Mouse (Mus musculus) MEL (cell line): Measurements from ENCODE around the gene Tbc1d24. TPM values are rescaled to one million over a fixed set of nuclear protein-coding genes. Genes with fewer than 3 reads are reported as not detected.

Source experiments
- DNase-seq: peaks from one replicate; pipeline ENCODE4 v3.0.0; 2011; ENCODE audit warnings: low read depth, low spot score
- H3K27ac ChIP-seq: 2 replicates; pipeline ENCODE4 v1.5.1; 2012; ENCODE audit warnings: low read depth, mild to moderate bottlenecking, control low read depth, low read length, moderate library complexity; ENCODE audit not compliant: control insufficient read depth
- H3K27me3 ChIP-seq, 2 experiments: fragments of 150-350 bp in 1 of 2; sonication (generic) in 1 of 2; 2 replicates each; pipeline ENCODE4 v1.6.1; 2012; ENCODE audit warnings: low read length in 2 of 2, mild to moderate bottlenecking in 2 of 2, improper control_type of control experiment in 1 of 2, moderate library complexity in 1 of 2; ENCODE audit not compliant: insufficient read depth in 2 of 2, control insufficient read depth in 1 of 2
- H3K36me3 ChIP-seq, 2 experiments: 2 replicates each; pipeline ENCODE4 v1.6.1; 2012 to 2014; ENCODE audit warnings: low read length in 2 of 2, improper control_type of control experiment in 1 of 2, inconsistent platforms in 1 of 2, mild to moderate bottlenecking in 1 of 2; ENCODE audit not compliant: insufficient read depth in 2 of 2, control insufficient read depth in 1 of 2
- H3K4me1 ChIP-seq, 2 experiments: fragments of 150-350 bp in 1 of 2; sonication (generic) in 1 of 2; 2 replicates each; pipeline ENCODE4 v1.6.1; 2012; ENCODE audit warnings: low read length in 2 of 2, improper control_type of control experiment in 1 of 2, mild to moderate bottlenecking in 1 of 2; ENCODE audit not compliant: insufficient read depth in 2 of 2, control insufficient read depth in 1 of 2
- H3K4me3 ChIP-seq, 2 experiments: fragments of 150-350 bp in 1 of 2; sonication (generic) in 1 of 2; 2 replicates each; pipeline ENCODE4 v1.5.1; 2012; ENCODE audit warnings: low read depth in 2 of 2, low read length in 2 of 2, mild to moderate bottlenecking in 2 of 2, moderate library complexity in 2 of 2, control low read depth in 1 of 2, improper control_type of control experiment in 1 of 2; ENCODE audit not compliant: control insufficient read depth in 1 of 2, insufficient read depth in 1 of 2
- H3K79me2 ChIP-seq: 2 replicates; pipeline ENCODE4 v1.6.1; 2012; ENCODE audit warnings: mild to moderate bottlenecking, low read length, moderate library complexity; ENCODE audit not compliant: control insufficient read depth, poor library complexity, insufficient read depth
- H3K9ac ChIP-seq: 2 replicates; pipeline ENCODE4 v1.6.1; 2012; ENCODE audit warnings: low read depth, mild to moderate bottlenecking, control low read depth, low read length, moderate library complexity; ENCODE audit not compliant: control insufficient read depth, poor library complexity, severe bottlenecking
- H3K9me3 ChIP-seq: fragments of 150-350 bp; sonication (generic); replicated peaks from 2 replicates; pipeline ENCODE4 v1.6.1; 2012; ENCODE audit warnings: mild to moderate bottlenecking, low read length, improper control_type of control experiment, moderate library complexity; ENCODE audit not compliant: insufficient read depth
- CHD1 ChIP-seq: IDR thresholded peaks from 2 replicates; pipeline ENCODE4 v1.6.1; 2012; ENCODE audit warnings: low read depth, mild to moderate bottlenecking, inconsistent platforms, low read length, improper control_type of control experiment
- CHD2 ChIP-seq: IDR thresholded peaks from 2 replicates; pipeline ENCODE4 v1.6.1; 2011; ENCODE audit warnings: low read length, improper control_type of control experiment
- E2F4 ChIP-seq: IDR thresholded peaks from 2 replicates; pipeline ENCODE4 v1.6.1; 2011; ENCODE audit warnings: low read depth, low read length, improper control_type of control experiment, borderline replicate concordance
- ETS1 ChIP-seq: IDR thresholded peaks from 2 replicates; pipeline ENCODE4 v1.6.1; 2012; ENCODE audit warnings: low read depth, mild to moderate bottlenecking, inconsistent platforms, low read length, improper control_type of control experiment, moderate library complexity
- GABPA ChIP-seq: IDR thresholded peaks from 2 replicates; pipeline ENCODE4 v1.6.1; 2012; ENCODE audit warnings: low read depth, mild to moderate bottlenecking, inconsistent platforms, low read length, improper control_type of control experiment, moderate library complexity
- HCFC1 ChIP-seq: IDR thresholded peaks from 2 replicates; pipeline ENCODE4 v1.6.1; 2012; ENCODE audit warnings: low read depth, mild to moderate bottlenecking, inconsistent platforms, low read length, improper control_type of control experiment, moderate library complexity
- KAT2A ChIP-seq: conservative IDR thresholded peaks from 2 replicates; pipeline ENCODE4 v1.6.1; 2012; ENCODE audit warnings: low read depth, low read length, improper control_type of control experiment, inconsistent platforms
- MAZ ChIP-seq: IDR thresholded peaks from 2 replicates; pipeline ENCODE4 v1.6.1; 2012; ENCODE audit warnings: low read depth, mild to moderate bottlenecking, inconsistent platforms, low read length, improper control_type of control experiment
- MEF2A ChIP-seq: IDR thresholded peaks from 2 replicates; pipeline ENCODE4 v1.6.1; 2014; ENCODE audit warnings: low read depth, mild to moderate bottlenecking, inconsistent platforms, low read length, improper control_type of control experiment; ENCODE audit not compliant: poor library complexity, insufficient replicate concordance, severe bottlenecking; ENCODE audit errors: extremely low read depth
- MXI1 ChIP-seq: IDR thresholded peaks from 2 replicates; pipeline ENCODE4 v1.6.1; 2011; ENCODE audit warnings: mild to moderate bottlenecking, low read depth, low read length, improper control_type of control experiment
- MYB ChIP-seq: IDR thresholded peaks from 2 replicates; pipeline ENCODE4 v1.6.1; 2011; ENCODE audit warnings: mild to moderate bottlenecking, low read depth, low read length, improper control_type of control experiment
- NELFE ChIP-seq: IDR thresholded peaks from 2 replicates; pipeline ENCODE4 v1.6.1; 2011; ENCODE audit warnings: low read depth, low read length, improper control_type of control experiment
- NRF1 ChIP-seq: IDR thresholded peaks from 2 replicates; pipeline ENCODE4 v1.6.1; 2014; ENCODE audit warnings: low read depth, mild to moderate bottlenecking, inconsistent platforms, low read length, improper control_type of control experiment, moderate library complexity; ENCODE audit not compliant: poor library complexity, insufficient read depth, severe bottlenecking
- POLR2A ChIP-seq, 2 experiments: IDR thresholded peaks; 2 replicates each; pipeline ENCODE4 v1.6.1; 2011 to 2012; ENCODE audit warnings: low read length in 2 of 2, mild to moderate bottlenecking in 2 of 2, control low read depth in 1 of 2, improper control_type of control experiment in 1 of 2, low read depth in 1 of 2, moderate library complexity in 1 of 2; ENCODE audit not compliant: control insufficient read depth in 1 of 2, insufficient read depth in 1 of 2, poor library complexity in 1 of 2
- RAD21 ChIP-seq: IDR thresholded peaks from 2 replicates; pipeline ENCODE4 v1.6.1; 2011; ENCODE audit warnings: mild to moderate bottlenecking, low read depth, low read length, improper control_type of control experiment
- SMC3 ChIP-seq: IDR thresholded peaks from 2 replicates; pipeline ENCODE4 v1.6.1; 2011; ENCODE audit warnings: low read depth, low read length, improper control_type of control experiment
- TBP ChIP-seq: IDR thresholded peaks from 2 replicates; pipeline ENCODE4 v1.8.0; 2011; ENCODE audit warnings: low read depth, low read length, improper control_type of control experiment
- TCF12 ChIP-seq: IDR thresholded peaks from 2 replicates; pipeline ENCODE4 v1.6.1; 2014; ENCODE audit warnings: low read depth, mild to moderate bottlenecking, inconsistent platforms, low read length, improper control_type of control experiment, moderate library complexity
- UBTF ChIP-seq: IDR thresholded peaks from 2 replicates; pipeline ENCODE4 v1.6.1; 2012; ENCODE audit warnings: low read depth, mild to moderate bottlenecking, inconsistent platforms, low read length, improper control_type of control experiment, moderate library complexity, borderline replicate concordance; ENCODE audit not compliant: insufficient read depth
- polyA plus RNA-seq, 2 experiments: library from polyadenylated mRNA; stranded (reverse) in 1 of 2; unstranded in 1 of 2; fragments of >175 nt in 1 of 2; fragments of >200 nt in 1 of 2; gene quantifications; 2 replicates each; pipeline versions ENCODE4 v1.2.1 to v1.2.4; 2012; ENCODE audit warnings: low replicate concordance in 2 of 2, low read depth in 1 of 2; ENCODE audit not compliant: insufficient read length in 2 of 2, insufficient read depth in 1 of 2, missing spikeins in 1 of 2
- total RNA-seq: library from RNA; depleted of rRNA; stranded (reverse); fragments of 300-350 nt; gene quantifications from 2 replicates; pipeline ENCODE4 v1.2.3, GENCODE M21; 2012

Tbc1d24 gene
- total and polyA plus RNA-seq, 3 experiments, result 24.3 to 34.2 (median 27.3) TPM

DNA sequence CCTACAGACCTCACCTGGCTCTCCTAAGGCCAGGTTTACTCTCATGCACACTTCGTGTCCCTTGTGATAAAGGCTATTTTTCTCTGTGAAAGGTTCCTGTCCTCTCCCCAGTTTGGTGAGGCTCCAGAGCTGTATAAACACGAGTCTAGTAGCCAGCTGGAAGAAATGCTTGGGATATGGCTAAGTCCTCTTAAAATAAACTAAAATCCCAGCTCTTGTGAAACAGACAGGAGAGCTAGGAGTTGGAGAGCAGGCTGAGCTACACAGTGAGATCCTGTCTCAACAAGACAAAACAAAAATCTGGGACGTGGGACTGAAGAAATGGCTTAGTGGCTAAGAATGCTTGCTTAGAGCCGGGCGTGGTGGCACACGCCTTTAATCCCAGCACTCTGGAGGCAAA, 7.8 kb upstream of the Tbc1d24 start:
- no peak for TF ChIP-seq UBTF
- no peak for TF ChIP-seq MYB
- no peak for TF ChIP-seq ETS1
- no peak for TF ChIP-seq MEF2A
- TF ChIP-seq E2F4, result no peak
- TF ChIP-seq NRF1, result no peak
- TF ChIP-seq CHD2, result no peak
- TF ChIP-seq RAD21, result no peak
- no peak for TF ChIP-seq KAT2A
- TF ChIP-seq TBP, result no peak
- TF ChIP-seq HCFC1, result no peak
- no peak for TF ChIP-seq POLR2A (IDR thresholded peaks at IDR 0.05; ENCODE audit: control insufficient read depth in 1 of 2, insufficient read depth in 1 of 2, low read depth in 1 of 2, low read length in 2 of 2, poor library complexity in 1 of 2)
- TF ChIP-seq TCF12, result no peak
- TF ChIP-seq MXI1, result no peak
- TF ChIP-seq GABPA, result no peak
- no peak for TF ChIP-seq MAZ
- H3K27ac ChIP-seq, result no peak overlapping the region
- H3K9ac ChIP-seq, result no peak overlapping the region
- DNase-seq, result no peak
- no peak overlapping the region for H3K4me3 ChIP-seq
- peaks cover 5% of the 10 kb centered on the region for H3K79me2 ChIP-seq
- H3K36me3 ChIP-seq, result peaks cover 7 to 8% of the 10 kb centered on the region in 2 experiments; a peak in 3 of 4 replicates
- no peaks in the 10 kb centered on the region for H3K9me3 ChIP-seq
- peaks cover 0 to 9% of the 10 kb centered on the region in 2 experiments; a peak in 3 of 4 replicates for H3K4me1 ChIP-seq
- H3K27me3 ChIP-seq, result no peaks in the 10 kb centered on the region

- Histone ChIP-seq H3K9me3 (no peaks in the 10 kb centered on the region), H3K4me3 (no peak overlapping the region), H3K36me3 (peaks cover 5 to 13% of the 10 kb centered on the region in 2 experiments; a peak in 3 of 4 replicates), H3K4me1 (peaks cover 0 to 15% of the 10 kb centered on the region in 2 experiments; a peak in 3 of 4 replicates), H3K27ac (no peak overlapping the region), H3K79me2 (peaks cover 8% of the 10 kb centered on the region), H3K27me3 (no peaks in the 10 kb centered on the region), H3K9ac (no peak overlapping the region)
- peak in 1 of 2 experiments; percentile 18; a peak in 1 of 4 replicates for TF ChIP-seq POLR2A (IDR thresholded peaks at IDR 0.05; ENCODE audit: control insufficient read depth in 1 of 2, insufficient read depth in 1 of 2, low read depth in 1 of 2, low read length in 2 of 2, poor library complexity in 1 of 2)
- no peak for TF ChIP-seq SMC3
- no peak for TF ChIP-seq NELFE
- no peak for TF ChIP-seq E2F4
- TF ChIP-seq CHD1, result no peak
- DNase-seq, result no peak
Observed at GRCm38 (mm10) chr17:24212441-24213018, 7.2 kb upstream of the Tbc1d24 start.
